Mouse (Mus musculus) lung, embryonic 15.5 days (tissue): ENCODE results near the gene Kcns1. TPM values are rescaled to one million over a fixed set of nuclear protein-coding genes. Genes with fewer than 3 reads are reported as not detected.
A peak's percentile ranks its signal among the peaks of the same experiment; 100 is the strongest.

Experiments used
- ATAC-seq: fragments of 200-750 bp; cut with Nextera tagmentation; 2 replicates; pipeline ENCODE4 v1.8.0; 2017; ENCODE audit warnings: moderate number of reproducible peaks, borderline replicate concordance; ENCODE audit not compliant: low FRiP score, low TSS enrichment; ENCODE audit errors: extremely low read depth
- H3K27ac ChIP-seq: fragments of 300-500 bp; sonication (generic); 2 replicates; pipeline ENCODE4 v1.5.1; 2015; ENCODE audit warnings: moderate library complexity, mild to moderate bottlenecking, inconsistent platforms
- H3K27me3 ChIP-seq: fragments of 300-500 bp; sonication (generic); 2 replicates; pipeline ENCODE4 v1.6.1; 2015; ENCODE audit warnings: inconsistent platforms
- H3K36me3 ChIP-seq: fragments of 300-500 bp; sonication (generic); 2 replicates; pipeline ENCODE4 v1.6.1; 2015; ENCODE audit warnings: inconsistent platforms
- H3K4me1 ChIP-seq: fragments of 300-500 bp; sonication (generic); 2 replicates; pipeline ENCODE4 v1.6.1; 2015; ENCODE audit warnings: inconsistent platforms
- H3K4me2 ChIP-seq: fragments of 300-500 bp; sonication (generic); 2 replicates; pipeline ENCODE4 v1.6.1; 2015; ENCODE audit warnings: inconsistent platforms, mild to moderate bottlenecking, moderate library complexity
- H3K4me3 ChIP-seq: fragments of 300-500 bp; sonication (generic); 2 replicates; pipeline ENCODE4 v1.5.1; 2015; ENCODE audit warnings: mild to moderate bottlenecking, inconsistent platforms
- H3K9ac ChIP-seq: fragments of 300-500 bp; sonication (generic); 2 replicates; pipeline ENCODE4 v1.6.1; 2015; ENCODE audit warnings: inconsistent platforms
- H3K9me3 ChIP-seq: fragments of 300-500 bp; sonication (generic); 2 replicates; pipeline ENCODE4 v1.6.1; 2016; ENCODE audit warnings: inconsistent platforms
- WGBS: fragments of 180-500 bp; shearing (Covaris S2); methylation state at CpG from one replicate; pipeline ENCODE4 v1.1.7; 2015; 5-methylcytosine and 5-hydroxymethylcytosine counted together
- polyA plus RNA-seq: library from polyadenylated mRNA; unstranded; fragments of >200 nt; fragmentation: Nextera tagmentation; extraction: Ambion mirVana; gene quantifications from 2 replicates; pipeline ENCODE4 v1.2.1, GENCODE M21; 2015

Kcns1 gene
- polyA plus RNA-seq, 1 experiment from 2014 or later, result not detected

DNA sequence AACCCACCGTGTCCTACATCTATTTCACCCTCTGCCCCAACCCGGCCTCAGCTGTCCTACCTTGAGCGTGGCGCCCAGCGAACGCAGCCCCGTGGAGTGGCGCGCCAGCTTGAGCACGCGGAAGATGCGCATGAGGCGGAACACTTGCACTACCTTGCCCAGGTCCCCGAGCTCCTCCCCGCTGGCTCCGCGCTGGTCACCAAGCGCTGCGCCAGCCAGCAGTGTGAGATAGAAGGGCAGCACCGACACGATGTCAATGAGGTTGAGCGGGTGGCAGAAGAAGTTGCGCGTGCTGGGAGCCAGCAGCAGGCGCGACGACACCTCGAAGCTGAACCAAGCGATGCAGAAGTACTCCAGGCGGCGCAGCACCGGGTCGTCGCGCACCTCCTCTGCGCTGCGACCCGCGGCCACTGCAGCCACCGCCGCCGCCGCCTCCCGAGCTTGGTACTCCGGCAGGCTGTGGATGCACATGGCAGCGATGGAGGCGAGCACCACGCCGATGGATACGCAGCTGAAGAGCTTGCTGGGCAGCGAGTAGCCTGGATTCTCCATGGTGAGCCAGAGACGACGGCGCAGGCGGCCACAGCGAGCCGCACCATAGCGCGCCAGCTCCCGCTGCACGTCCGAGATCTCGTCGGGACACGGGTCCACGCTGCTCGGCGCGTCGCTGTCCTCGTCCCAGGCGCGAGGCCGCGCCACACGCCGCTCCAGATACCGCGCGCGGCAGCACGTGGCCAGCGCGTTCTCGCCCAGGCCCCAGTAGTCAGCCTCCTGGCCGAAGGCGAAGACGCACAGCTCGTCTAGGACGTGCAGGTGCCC lies 3.0 kb downstream of the Kcns1 start:
- Histone ChIP-seq H3K27ac (no peak overlapping the region), H3K36me3 (no peaks in the 10 kb centered on the region)

DNA sequence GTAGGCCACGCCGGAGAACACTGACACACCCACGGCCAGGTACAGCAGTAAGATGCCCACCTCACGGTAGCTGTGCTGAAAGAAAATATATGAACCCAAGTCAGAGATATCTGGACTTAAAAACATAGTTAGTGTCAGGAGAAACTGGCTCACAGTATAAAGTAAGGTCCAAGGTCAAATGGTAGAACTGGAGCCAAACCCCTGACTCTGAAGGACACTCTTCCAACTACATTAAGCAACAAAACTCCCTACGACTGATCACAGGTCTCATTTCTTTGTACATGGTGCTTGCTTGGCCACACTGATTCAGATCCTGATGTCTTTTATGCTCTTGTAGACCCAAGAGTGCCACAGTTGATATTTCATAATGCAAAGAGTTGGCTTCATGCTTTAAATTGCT lies 6.0 kb downstream of the Kcns1 start:
- H3K36me3 ChIP-seq, result no peaks in the 10 kb centered on the region
- H3K4me1 ChIP-seq, result peaks cover 12% of the 10 kb centered on the region
- H3K4me3 ChIP-seq, result no peak overlapping the region
- 88% methylated on average over 5 of the region's 5 CpGs for WGBS
- H3K4me2 ChIP-seq, result no peak overlapping the region
- no peak overlapping the region for H3K9ac ChIP-seq
- no peak overlapping the region for H3K27ac ChIP-seq
- H3K27me3 ChIP-seq, result peaks cover 46% of the 10 kb centered on the region
- no peak for ATAC-seq
- H3K9me3 ChIP-seq, result no peaks in the 10 kb centered on the region

More for the DNA sequence above, 3.0 kb downstream of the Kcns1 start:
- peaks cover 19% of the 10 kb centered on the region for H3K4me1 ChIP-seq
- no peaks in the 10 kb centered on the region for H3K9me3 ChIP-seq
- peak overlapping the region; percentile 29 for H3K4me3 ChIP-seq
- H3K9ac ChIP-seq, result no peak overlapping the region
- 10% methylated on average over 90 of the region's 90 CpGs for WGBS
- peaks cover 75% of the 10 kb centered on the region for H3K27me3 ChIP-seq
- peak; percentile 34; the same call in 1 of the 2 replicates for ATAC-seq
- peak overlapping the region; percentile 60 for H3K4me2 ChIP-seq

DNA sequence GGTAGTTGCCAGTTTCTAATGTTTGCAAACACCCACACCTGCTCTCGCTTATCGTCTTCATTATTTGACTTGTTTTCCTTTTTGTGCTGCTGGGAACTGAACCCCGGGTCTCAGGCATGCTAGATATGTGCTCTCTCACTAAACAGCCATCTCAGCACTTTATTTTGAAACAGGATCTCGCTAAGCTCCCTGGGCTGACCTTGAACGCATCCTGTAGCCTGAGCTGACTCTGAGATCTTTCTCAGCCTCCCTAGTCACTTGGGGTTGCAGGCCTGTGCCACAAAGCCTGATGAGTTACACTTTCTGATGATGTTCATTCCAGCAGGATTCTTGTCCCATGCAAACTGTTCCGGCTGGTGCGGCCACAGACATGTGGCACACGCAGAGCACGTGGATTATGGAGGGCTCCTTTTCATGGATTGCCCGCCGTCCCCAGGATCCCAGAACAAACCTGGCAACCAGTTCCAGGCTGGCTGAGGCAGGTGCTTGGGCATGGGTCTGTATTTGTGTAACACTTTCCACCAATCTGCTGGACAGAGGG lies 9.3 kb downstream of the Kcns1 start:
- no peak for ATAC-seq
- H3K9ac ChIP-seq, result no peak overlapping the region
- H3K27me3 ChIP-seq, result peaks cover 13% of the 10 kb centered on the region
- H3K4me1 ChIP-seq, result no peaks in the 10 kb centered on the region
- H3K9me3 ChIP-seq, result no peaks in the 10 kb centered on the region
- WGBS, result 67% methylated on average over 11 of the region's 11 CpGs
- no peak overlapping the region for H3K4me2 ChIP-seq
- H3K27ac ChIP-seq, result no peak overlapping the region
- no peaks in the 10 kb centered on the region for H3K36me3 ChIP-seq
- H3K4me3 ChIP-seq, result no peak overlapping the region

DNA sequence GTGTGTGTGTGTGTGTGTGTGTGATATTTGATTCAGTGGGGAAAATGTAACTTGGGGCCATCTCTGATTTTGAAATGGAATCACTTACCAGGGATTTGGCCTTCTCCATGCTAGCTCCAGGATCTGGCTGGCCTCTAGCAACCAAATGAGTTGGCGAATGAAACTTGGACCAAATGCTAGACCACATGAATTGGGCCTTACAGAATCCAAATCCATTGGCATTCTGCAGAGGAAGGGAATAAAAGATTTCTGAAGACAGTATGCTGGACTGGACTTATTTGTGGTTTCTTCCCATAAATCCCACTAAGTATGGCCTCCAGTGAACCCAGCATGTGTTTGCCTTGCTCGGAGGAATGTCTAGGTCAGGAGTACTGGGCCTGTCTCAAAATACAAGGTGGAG lies 12.1 kb downstream of the Kcns1 start:
- no peak overlapping the region for H3K27ac ChIP-seq
- no peak overlapping the region for H3K4me3 ChIP-seq
- ATAC-seq, result no peak
- no peaks in the 10 kb centered on the region for H3K9me3 ChIP-seq
- H3K9ac ChIP-seq, result no peak overlapping the region
- H3K27me3 ChIP-seq, result no peaks in the 10 kb centered on the region
- H3K4me2 ChIP-seq, result no peak overlapping the region
- 82% methylated on average over 2 of the region's 2 CpGs for WGBS
- H3K36me3 ChIP-seq, result peaks cover 6% of the 10 kb centered on the region; the same call in 1 of the 2 replicates
- H3K4me1 ChIP-seq, result no peaks in the 10 kb centered on the region

DNA sequence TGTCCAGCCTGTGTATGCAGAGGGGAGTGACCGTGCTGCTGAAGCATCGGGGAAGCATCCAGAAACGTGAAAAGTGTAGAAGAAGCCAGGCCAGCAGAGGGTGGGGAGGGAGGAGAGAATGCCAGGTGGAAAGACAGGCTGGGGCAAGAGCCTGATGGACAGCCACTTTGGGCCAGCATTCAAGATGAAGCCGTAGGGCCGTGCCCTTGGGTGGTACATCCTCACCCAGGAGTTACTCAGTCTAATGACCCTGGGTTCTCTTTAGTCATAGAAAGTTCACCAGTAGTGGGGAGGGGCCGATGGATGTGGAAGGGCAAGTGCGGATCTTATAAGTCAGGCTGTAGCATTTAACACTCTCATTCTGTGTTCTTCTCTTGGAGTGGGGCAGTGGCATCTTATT lies 14.8 kb downstream of the Kcns1 start:
- ATAC-seq, result no peak
- no peaks in the 10 kb centered on the region for H3K9me3 ChIP-seq
- no peaks in the 10 kb centered on the region for H3K27me3 ChIP-seq
- no peak overlapping the region for H3K9ac ChIP-seq
- H3K4me3 ChIP-seq, result no peak overlapping the region
- no peak overlapping the region for H3K4me2 ChIP-seq
- H3K27ac ChIP-seq, result no peak overlapping the region
- no peaks in the 10 kb centered on the region for H3K4me1 ChIP-seq
- 86% methylated on average over 7 of the region's 7 CpGs for WGBS
- H3K36me3 ChIP-seq, result peaks cover 29% of the 10 kb centered on the region

DNA sequence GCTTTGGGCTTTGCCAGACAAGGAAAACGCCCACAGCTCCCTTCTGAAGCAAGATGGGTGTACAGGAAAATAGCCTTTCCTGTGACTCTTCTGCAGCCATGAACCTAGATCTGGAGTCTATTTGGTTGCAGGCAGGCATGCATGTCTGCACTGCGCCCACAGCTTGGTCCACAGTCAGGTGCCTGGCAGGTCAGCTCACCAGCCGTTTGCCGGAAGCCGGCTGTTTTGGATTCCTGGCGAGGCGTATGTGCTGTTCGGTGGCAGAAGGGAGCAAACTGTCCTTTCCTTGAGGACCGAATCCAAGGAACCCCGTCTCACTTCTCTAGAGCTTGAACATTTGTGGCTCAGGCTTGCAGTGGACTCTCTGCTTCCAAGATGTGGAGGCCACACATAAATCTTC lies 16.9 kb downstream of the Kcns1 start:
- no peak overlapping the region for H3K4me3 ChIP-seq
- H3K9me3 ChIP-seq, result no peaks in the 10 kb centered on the region
- no peak for ATAC-seq
- H3K27me3 ChIP-seq, result no peaks in the 10 kb centered on the region
- no peak overlapping the region for H3K27ac ChIP-seq
- H3K36me3 ChIP-seq, result peaks cover 29% of the 10 kb centered on the region
- H3K9ac ChIP-seq, result no peak overlapping the region
- no peaks in the 10 kb centered on the region for H3K4me1 ChIP-seq
- 91% methylated on average over 10 of the region's 10 CpGs for WGBS
- no peak overlapping the region for H3K4me2 ChIP-seq

DNA sequence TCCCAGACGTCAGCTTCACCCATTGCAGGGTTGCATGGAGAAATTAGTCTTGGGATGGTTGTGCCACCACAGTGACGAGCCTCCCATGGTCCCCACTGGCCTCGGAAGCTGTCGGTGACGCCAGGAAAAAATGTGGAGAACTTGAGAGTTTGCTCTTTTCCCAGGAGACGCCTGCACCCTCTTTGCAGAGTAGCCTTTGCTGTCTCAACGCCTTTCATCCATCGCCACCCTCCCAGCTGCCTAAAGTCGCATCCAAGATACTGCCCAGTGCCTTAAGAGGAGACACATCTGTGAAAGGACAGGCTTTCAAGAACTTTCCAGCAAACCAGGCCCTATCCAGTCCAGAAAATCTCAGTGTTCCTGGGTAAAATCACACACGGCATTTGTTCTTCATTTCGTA lies 18.6 kb downstream of the Kcns1 start:
- H3K27ac ChIP-seq, result no peak overlapping the region
- ATAC-seq, result no peak
- H3K4me3 ChIP-seq, result no peak overlapping the region
- no peaks in the 10 kb centered on the region for H3K9me3 ChIP-seq
- no peaks in the 10 kb centered on the region for H3K27me3 ChIP-seq
- peaks cover 29% of the 10 kb centered on the region for H3K36me3 ChIP-seq
- no peaks in the 10 kb centered on the region for H3K4me1 ChIP-seq
- no peak overlapping the region for H3K9ac ChIP-seq
- no peak overlapping the region for H3K4me2 ChIP-seq
- WGBS, result 81% methylated on average over 11 of the region's 11 CpGs

DNA sequence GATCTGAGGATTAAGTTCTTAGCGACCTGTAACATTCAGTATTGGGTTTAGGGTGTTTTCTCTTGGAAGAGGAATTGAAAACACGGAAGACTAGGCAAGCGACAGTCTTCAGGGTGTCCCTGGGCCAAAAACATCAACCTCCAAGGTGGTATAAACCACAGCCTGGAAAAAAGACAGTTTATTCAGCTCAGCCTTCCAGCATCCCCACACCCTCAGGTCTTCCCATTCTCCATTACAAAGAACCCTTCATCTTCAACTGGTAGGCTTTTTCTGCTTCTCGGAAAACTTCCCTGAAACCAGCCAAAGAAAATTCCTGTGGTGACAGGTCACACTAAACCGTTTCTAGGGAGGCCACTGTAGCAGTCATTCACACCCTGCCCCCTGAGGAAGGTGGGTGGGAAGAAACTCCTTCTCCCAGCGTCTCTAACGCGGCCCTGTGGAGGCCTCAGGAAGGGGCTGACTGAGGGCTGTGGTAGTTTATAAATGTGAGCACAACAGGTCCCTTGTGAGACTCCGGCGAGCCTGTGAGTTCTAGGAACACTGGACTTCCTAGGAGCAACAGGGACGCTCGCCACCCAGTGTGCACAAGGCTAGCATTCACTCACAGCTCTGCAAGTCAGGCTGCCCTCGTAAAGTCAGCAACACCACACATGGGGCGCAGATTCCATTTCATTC lies 20.7 kb downstream of the Kcns1 start:
- no peak overlapping the region for H3K4me2 ChIP-seq
- H3K36me3 ChIP-seq, result peaks cover 29% of the 10 kb centered on the region
- no peaks in the 10 kb centered on the region for H3K9me3 ChIP-seq
- H3K27ac ChIP-seq, result no peak overlapping the region
- no peaks in the 10 kb centered on the region for H3K4me1 ChIP-seq
- no peak overlapping the region for H3K9ac ChIP-seq
- WGBS, result 42% methylated on average over 14 of the region's 14 CpGs
- H3K27me3 ChIP-seq, result no peaks in the 10 kb centered on the region
- no peak for ATAC-seq
- no peak overlapping the region for H3K4me3 ChIP-seq

DNA sequence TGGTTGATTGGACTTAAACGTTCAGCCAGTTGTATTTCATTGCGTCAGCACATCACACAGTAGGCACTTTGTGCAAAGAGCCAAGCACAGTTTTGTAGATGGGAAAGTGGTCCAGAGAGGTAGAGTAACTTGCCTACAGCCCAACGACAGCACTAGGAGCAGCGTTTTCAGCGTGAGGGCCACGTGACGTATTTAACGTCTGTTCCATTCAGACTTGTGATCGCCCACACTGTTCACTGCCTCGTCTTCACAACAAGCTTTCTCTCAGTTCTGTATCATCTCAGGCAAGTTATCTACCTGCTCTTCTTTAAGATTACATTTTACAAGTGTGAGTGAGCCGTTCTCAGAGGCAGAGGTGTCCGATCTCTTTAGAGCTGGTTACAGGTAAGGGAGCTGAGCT lies 24.4 kb downstream of the Kcns1 start:
- 92% methylated on average over 12 of the region's 12 CpGs for WGBS
- H3K27me3 ChIP-seq, result no peaks in the 10 kb centered on the region
- no peak for ATAC-seq
- H3K27ac ChIP-seq, result no peak overlapping the region
- 0 out of 2 replicates have a peak, but pooled peaks cover 3% of the 10 kb centered on the region for H3K4me1 ChIP-seq
- no peak overlapping the region for H3K4me2 ChIP-seq
- H3K9me3 ChIP-seq, result no peaks in the 10 kb centered on the region
- H3K9ac ChIP-seq, result no peak overlapping the region
- no peak overlapping the region for H3K4me3 ChIP-seq
- peaks cover under 1% of the 10 kb centered on the region; the same call in 1 of the 2 replicates for H3K36me3 ChIP-seq

DNA sequence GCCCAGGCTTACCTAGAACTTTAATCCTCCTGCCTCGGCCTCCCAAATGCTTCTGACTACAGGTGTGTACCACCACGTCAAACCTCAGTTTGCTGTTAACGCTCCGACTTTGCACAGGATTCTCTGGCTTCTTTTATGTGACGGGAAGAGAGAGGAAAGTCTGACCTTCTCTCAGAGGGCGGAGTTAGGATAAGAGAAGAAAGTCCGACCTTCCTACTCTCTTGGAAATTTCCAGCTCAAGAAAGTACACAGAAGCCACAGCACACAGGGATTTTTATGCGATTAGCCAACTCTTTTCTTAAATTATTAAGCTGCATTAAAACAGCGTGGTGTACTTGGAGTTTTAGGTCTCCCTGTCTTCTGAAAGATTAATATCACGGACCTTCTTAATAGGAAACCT lies 26.4 kb downstream of the Kcns1 start:
- no peak for ATAC-seq
- H3K9me3 ChIP-seq, result no peaks in the 10 kb centered on the region
- no peak overlapping the region for H3K4me3 ChIP-seq
- H3K9ac ChIP-seq, result no peak overlapping the region
- H3K27me3 ChIP-seq, result no peaks in the 10 kb centered on the region
- H3K27ac ChIP-seq, result no peak overlapping the region
- 73% methylated on average over 10 of the region's 10 CpGs for WGBS
- 0 out of 2 replicates have a peak, but pooled peaks cover 7% of the 10 kb centered on the region for H3K4me1 ChIP-seq
- no peaks in the 10 kb centered on the region for H3K36me3 ChIP-seq
- H3K4me2 ChIP-seq, result no peak overlapping the region

DNA sequence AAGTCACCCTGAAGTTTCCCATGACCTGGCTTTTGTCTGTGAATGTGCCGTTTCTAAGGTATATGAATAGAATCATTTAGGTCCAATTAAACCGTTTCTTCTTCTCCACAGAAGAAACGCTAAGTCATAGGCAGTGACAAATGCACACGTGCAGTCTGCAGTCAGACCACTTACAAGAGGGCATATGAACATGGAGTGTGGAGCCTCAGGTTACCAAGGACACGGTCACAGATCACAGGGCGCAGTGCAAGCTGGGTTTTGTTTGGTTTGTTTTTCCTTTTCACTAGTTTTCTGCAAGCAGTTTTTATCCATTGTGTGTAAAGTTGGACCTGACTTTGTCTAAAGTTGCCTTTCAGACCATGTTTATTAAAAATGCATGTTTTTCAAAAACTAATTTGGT lies 26.9 kb downstream of the Kcns1 start:
- Histone ChIP-seq H3K27ac (no peak overlapping the region), H3K4me3 (no peak overlapping the region), H3K36me3 (no peaks in the 10 kb centered on the region), H3K9ac (no peak overlapping the region), H3K4me2 (no peak overlapping the region), H3K4me1 (0 out of 2 replicates have a peak, but pooled peaks cover 7% of the 10 kb centered on the region), H3K27me3 (no peaks in the 10 kb centered on the region), H3K9me3 (no peaks in the 10 kb centered on the region)
- WGBS, result 72% methylated on average over 6 of the region's 6 CpGs
- ATAC-seq, result no peak

DNA sequence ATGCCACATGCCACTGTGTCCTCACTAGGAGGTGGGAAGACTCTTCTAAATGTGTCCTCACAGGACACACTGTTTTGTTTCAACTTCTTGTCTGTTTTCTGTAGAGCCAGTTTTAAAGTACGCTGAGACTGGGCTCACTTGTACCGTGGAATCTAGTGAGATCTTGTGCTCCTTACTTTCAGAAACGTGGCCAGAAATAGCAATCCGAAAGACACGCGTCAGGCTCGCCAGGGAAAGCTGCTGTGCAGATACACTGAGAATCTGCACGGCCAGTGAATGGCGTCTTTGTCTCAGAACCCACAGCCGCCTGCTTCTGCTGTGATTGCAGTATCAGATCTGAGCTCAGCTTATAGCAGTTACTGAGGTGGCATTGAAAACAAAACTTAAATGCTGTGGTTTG lies 28.9 kb downstream of the Kcns1 start:
- no peak overlapping the region for H3K9ac ChIP-seq
- H3K9me3 ChIP-seq, result no peaks in the 10 kb centered on the region
- no peak overlapping the region for H3K4me2 ChIP-seq
- WGBS, result 37% methylated on average over 10 of the region's 10 CpGs
- H3K4me1 ChIP-seq, result 0 out of 2 replicates have a peak, but pooled peaks cover 7% of the 10 kb centered on the region
- H3K36me3 ChIP-seq, result no peaks in the 10 kb centered on the region
- no peak for ATAC-seq
- H3K27ac ChIP-seq, result 0 out of 2 replicates have a peak overlapping the region, but pooled peaks have one; percentile 27
- no peak overlapping the region for H3K4me3 ChIP-seq
- no peaks in the 10 kb centered on the region for H3K27me3 ChIP-seq
